Mouse (Mus musculus) layer of hippocampus, adult 9-11 months (tissue): Measurements from ENCODE around the gene Nfasc.

ENCODE experiments used
- DNase-seq: peaks from one replicate; pipeline ENCODE4 v3.0.0; 2022

Gene Nfasc

DNA sequence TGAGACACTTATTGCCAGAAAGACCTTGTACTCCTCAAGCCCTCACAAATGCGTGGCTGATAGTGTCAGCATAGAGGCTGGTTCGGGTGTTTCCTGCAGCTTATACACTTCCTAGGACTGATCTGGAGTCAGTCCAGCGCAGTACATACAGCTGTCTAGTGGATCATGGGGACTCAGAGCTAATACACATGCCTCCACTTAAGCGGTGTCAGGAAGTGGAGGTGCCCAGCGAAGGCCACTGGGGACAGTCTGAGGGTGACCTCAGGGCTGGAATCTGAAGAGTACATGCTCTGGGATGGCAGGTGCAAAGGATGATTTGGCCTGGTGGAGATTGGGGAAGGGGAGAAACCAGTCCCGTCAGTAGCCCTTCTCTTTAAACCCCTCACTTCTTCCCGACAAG is 200.9 kb downstream of the Nfasc start:
- no peak for DNase-seq

DNA sequence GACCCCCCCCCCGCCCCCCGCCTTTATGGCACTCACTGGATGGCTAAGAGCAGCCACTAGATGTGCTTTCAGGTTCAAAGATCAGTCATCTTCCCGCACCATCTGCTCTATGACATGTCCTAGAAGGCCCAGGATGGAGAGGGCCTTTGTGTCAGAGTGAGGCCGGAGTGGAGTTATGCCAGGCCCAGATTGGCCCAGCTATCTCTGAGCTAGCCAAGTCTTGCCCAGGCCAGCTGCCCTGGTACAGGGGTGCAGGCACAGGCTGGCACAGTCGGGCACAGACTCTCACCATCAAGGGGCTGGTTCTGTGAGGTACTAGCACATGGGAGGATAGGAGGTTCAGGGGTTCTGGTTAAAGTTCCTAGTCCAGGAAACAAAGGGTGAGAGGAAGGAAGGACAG is 203.9 kb downstream of the Nfasc start:
- peak; percentile 86 for DNase-seq

DNA sequence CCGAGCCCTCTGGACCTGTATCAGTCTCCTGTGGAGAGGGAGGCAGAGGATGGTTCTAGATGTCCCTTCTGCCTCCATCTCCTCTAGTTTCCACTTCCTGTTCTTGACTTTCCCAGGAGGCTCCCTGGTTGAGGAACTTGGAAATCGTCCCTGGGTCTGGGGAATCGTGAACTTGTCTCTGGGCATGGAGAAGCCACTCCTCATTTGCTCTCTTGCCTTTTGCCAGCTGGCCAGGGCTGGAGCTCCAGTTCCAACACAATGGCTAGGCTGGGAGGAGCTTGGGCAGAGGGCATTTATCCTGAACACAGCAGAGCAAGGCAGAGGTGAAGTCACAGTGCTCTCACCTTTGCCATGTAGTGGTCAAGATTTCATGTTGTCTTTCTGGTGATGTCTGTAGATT is 205.2 kb downstream of the Nfasc start:
- no peak for DNase-seq

DNA sequence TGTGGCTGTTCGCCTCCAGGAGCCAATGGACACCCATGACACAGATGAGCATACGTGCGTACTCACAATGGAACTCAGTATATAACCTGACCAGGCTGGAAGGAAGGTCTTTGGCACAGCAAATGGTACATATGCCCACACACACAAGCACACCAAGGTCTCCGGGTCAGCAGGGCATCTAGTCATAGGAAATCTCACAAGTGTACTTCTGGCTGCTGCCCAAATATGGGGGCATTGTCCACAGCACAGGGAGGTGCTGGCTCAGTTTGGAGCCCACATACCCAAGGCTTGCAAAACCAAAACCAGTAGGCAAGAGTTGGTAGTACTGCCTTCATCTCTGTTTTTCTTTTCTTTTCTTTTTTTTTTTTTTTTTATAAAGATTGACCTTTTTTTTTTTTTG is 206.1 kb downstream of the Nfasc start:
- DNase-seq, result no peak

DNA sequence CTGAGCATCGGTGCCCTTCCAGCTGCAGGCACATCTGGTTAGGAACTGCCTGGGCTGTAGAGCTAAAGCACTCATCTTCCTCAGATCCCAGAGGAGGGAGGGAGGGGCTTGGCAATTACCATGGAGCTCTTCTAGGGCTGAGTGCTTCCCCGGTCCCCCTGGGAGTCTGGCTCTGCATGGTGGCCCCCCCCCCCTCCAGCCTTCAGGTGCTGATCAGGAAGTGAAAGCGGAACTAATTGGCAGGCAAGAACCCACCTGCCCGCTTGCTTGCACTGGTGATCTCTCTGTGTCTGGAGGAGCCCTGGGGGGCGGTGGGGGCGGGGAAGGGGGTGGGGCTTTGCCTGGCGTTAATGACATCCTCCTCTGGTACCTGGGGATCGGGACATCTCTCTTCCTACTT is 207.8 kb downstream of the Nfasc start:
- DNase-seq, result no peak

DNA sequence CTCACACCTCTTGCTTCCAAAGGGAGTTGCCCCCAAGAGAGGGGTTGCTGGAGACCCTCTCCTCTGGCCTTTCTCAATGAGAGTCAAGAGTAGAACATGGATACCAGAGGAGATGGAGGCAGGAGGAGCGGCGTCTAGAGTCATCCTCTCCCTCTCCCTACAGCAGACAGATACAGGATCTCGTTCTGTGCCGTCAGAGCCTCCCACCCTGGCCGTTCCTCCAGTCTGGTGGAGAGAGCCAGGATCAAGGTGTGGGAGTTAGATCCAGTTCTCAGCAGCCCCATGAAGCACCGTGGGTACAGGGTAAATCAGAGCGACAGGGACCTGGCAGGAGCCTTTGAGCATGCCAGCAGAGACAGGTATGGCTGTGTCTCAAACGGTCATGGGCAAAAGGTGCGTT is 209.1 kb downstream of the Nfasc start:
- DNase-seq, result no peak

DNA sequence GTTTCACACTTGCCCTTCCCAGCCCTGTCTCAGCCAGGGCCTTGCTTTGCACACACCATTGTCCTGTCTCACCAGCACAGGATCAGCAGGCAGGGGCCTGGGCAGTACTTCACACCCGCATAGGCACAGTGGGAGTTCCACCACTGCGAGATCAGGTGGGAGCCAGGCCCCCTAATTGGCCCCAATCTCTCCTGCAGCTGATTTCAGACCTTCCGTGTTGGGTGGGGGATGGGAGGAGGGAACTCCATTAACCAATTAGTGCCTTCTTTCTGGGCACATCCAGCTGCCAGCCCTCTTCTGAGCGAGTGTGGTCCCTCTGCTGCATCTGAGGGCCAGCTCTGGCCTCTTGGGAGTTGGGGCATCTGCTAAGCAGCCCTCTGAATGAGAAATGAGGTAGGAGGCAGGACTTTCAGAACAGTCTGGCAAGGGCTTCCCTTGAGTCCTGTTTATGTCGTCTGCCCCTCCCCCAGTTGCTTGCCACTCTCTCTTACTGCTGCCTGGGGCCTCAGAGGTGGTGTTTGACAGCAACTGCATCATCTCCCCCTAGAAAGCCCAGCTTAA is 210.9 kb downstream of the Nfasc start:
- DNase-seq, result no peak

DNA sequence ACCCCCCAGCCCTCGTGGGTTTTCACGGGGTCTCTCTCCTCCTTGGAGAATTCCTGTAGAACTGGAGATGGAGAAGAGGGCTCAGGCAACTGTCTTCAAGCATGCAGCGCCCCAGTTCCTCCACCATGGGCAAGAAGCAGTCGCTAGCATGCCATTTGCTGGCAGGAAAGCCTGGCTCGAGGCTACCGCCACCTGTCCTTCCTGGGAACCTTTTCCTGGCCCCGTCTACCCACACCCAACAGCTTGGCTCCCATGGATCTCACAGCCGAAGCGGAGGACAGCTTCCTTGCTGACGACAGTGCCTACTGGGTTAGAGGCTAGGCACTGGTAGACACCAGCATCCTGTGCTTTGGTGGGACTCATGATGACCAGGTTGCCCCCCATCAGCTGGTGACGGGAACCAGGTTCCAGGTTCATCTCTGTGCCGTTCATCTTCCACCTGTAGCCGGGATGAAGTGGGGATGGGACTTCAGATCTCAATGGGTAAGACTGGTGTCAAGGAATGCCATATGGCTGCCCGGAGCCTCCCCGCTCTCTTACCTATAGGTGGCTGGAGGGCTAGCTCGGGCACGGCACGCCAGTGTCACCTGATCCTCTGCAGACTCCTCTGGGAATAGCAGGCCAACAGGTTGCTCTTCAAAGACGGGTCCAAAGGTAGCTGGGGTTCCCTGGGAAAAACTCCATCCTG is 212.8 kb downstream of the Nfasc start:
- no peak for DNase-seq

DNA sequence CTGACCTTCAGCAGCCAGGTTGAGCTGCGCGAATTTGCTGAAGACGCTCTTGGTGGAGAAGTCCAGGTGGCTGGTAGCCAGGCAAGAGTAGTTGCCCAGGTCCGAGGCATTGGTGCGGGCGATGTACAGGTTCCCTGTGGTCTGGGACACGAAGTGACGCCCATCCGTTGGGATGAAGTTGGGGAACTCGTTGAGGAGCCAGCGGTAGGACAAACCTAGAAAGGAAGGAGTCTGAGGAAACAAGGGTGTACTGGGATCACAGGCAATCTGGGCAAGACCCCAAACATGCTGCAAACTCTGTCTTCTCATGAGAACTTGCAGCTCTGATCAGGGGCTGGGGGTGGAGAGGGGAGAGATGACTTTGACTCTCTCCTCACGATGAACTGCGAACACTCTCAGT is 213.5 kb downstream of the Nfasc start:
- no peak for DNase-seq

DNA sequence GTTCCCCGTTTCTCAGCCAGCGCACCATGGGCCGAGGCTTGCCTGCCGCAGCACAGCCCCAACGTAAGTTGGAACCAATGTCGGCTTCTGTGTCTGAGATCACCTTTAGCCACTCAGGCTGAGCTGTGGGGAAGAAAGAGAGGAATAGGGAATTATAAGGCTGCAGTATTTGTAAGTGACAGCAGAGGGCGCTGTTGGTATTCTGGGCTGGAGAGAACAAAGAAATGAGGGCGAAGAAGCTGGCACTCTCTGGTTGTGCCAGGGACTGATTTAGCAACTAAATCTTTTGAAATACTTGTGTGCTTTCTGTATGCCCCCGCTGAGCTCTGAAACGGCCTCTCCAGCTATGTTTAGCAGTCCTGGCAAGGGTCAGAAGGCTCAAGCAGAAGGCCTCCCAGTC is 215.8 kb downstream of the Nfasc start:
- DNase-seq, result peak; percentile 77

DNA sequence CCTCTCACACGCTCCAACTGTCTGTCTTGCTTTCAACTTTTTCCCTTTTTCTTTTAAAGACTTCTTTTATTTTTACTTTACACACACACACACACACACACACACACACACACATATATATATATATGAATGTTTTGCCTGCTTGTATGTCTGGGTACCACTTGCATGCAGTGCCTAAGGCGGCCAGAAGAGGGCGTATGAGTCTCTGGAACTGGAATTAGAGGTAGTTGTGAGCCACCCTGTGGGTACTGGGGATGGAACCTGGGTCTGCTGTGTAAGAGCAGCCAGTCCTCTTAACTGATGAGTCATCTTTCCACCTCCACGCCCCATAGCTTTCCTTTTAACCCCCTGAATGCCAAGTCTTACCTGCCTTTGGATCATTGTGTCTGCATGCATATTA is 217.7 kb downstream of the Nfasc start:
- no peak for DNase-seq

DNA sequence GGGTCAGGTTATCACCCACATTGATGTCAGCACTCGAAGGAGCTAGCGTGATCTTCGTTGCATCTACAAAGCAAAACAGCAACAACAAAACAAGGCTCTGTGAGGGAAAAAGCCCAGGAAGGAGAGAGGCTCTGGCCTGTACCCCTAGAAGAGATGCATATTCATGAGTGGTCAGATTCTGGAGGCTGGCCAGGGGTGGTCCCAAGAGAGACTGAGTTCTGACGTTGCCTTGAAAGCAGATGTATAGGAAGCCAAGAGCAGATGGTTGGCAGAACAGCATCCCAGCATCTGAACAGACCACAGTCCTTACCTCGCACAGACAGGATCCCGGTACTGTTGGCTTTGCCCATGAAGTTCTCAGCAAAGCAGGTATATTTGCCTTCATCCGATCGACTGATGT is 218.5 kb downstream of the Nfasc start:
- DNase-seq, result no peak

DNA sequence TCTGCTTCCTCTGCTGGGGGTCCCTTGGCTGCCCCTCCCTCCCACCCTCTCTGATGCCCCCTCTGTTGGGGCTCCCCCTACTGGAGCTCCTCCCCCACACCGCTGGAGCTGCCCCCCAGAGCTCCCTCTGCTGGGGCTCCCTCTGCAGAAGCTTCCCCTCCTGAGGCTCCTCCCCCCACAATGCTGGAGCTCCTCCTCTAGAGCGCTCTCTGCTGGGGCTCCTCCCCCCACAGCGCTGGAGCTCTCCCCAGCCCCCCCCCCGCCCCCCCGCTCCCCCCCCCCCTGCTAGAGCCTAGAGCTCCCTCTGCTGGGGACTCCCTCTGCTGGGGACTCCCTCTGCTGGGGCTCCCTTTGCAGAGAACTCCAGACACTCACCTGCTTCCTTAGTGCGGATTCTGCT is 220.8 kb downstream of the Nfasc start:
- DNase-seq, result peak; percentile 73

DNA sequence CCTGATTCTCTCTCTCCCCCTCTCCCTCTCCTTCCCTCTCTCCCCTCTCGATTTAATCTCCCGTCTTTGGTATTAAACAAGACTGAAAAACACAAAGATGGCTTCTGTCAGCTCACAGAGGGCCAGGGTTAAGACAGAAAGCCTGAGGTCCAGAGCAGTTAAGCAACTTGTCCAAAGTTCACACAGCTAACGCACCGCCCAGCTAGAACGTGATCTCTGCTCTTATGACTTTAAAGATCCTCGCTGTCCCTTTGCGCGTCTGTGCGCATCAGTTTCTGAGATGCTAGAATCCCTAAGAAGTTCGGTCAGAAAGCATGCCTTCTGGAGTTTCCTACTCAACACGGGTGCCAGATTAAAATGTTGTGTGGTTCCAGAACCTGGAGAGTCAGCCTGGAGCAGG is 221.9 kb downstream of the Nfasc start:
- DNase-seq, result no peak

DNA sequence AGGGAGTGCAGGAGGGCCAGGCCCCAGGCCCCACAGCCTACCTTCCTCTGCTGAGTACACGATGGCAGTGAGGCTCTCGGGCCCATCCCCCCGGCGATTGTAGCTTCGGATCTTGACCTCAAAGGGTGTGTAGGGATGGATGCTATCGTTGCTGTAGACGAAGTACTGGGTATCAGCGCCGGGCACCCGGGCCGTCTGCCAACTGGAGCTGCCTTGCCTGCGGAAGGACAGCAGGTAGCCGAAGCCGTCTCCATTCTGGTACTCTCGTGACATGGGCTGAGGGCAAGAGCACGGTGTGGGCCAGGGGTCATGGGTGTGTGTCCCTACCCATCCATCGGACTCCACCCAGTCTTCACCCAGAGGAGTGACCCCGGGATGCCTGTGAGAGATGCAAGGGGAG is 223.0 kb downstream of the Nfasc start:
- no peak for DNase-seq

DNA sequence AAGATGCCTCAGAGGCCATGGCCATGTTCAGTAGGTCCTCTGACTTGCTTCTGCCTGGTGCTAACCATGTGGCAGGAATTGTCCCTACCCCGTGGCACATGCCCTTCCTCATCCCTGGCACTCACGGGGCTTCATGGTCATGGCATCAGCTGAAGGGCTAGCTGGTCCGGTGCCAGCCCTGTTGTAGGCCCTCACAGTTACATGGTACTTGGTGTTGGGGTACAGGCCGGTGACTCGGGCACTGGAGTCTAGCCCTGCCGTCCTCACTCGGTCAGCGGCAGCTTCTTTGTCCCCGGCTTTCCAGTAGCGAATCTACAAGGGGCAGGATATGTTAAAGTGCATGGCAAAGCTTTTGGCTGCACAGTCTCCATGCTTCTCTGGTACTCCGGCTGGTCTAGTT is 224.8 kb downstream of the Nfasc start:
- DNase-seq, result no peak

DNA sequence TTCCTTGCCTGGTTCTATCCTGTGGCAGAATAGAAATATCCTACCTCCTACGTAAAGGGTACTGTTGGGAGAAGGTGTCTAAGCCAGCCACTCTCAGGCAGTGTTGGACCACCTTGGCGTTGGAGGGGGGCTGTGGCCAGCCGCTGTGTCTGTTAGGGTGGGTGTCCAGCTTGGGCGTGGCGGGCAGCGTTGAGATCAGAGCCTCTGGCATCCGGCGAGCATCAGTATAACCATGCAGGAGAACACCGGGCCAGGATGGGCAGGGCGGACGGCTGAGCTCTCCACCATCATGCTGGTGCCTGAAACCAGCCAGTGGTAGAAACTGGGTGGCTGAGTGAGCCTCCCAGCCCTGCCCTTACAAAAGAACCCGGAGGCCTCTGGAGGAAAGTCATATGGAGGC is 226.3 kb downstream of the Nfasc start:
- peak; percentile 1 for DNase-seq
